Mouse (Mus musculus) liver (tissue): ENCODE measurements at regions not wholly inside any gene's neighbourhood (a gene's known extent, or its start where the extent isn't known, plus 50 kb on each side); places are given as distances from the start of the nearest gene placed in this dataset.

Experiments used
- DNase-seq: peaks from one replicate; pipeline ENCODE4 v3.0.0-alpha.2; 2020; ENCODE audit warnings: mixed read lengths

DNA sequence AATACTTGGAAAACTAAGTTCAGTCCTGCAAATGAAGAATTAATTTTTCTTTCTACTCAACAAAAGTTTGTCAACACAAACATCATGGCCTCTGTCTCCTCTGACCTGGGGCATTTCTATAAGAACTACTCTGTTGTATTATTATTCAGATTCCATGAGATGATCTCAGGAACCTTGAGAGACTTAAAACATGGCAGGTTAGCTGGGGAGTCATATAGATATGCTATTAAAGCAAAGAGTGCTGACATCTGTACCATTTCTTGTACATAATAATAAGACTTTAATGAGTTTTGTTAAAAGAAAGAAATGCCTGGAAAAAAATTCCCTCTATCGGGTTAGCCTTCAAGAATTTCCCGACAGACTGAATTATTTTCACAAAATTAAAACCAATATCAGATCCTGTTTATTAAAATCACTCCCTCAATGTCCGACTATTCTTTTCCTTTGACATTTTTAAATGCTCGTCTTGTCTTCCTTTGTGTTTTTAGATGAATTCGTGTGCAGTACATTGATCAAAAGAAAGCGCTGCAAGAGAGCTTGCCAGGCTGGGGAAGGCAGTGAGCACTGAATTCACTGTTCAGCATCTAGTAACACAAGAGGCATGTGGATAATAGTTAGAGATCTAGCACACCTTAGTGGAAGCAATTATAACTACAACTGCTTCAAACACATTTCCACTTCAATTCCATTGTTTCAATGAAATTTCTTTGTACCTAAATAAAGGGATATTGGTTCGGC, 145.0 kb upstream of the Cxadr start:
- no peak for DNase-seq

DNA sequence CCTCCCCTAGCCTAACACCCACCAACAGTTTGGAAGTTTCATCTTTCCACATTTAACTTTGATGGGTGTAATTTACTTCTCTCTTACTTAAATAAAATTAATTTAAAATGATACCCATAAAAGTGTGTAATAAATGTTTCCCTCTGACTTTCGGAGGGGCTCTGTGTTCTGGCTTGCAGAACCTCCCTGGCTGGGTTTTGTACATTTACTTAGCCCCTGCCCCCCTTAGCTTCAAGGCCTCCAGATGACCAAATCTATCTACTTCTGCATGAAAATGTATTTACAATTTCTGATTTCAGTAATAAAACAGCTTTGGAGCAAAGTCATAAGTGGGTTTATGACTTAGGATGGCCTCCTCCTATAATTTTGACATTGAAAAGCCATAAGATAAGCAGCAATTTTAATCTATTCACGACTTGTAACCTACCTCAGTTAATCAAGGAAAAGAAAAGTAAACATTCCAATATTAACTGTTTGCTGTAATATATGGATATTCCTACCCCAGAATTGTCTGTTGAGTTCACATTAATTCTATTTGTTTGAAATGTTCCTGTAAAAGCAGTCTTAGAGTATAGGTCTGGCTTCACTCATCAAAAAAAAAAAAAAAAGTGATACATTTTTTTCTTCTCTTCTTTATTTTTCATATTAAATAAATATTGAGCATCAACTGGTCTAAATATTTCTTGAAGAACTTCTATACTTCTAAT, 147.2 kb upstream of the Cxadr start:
- DNase-seq: no peak

DNA sequence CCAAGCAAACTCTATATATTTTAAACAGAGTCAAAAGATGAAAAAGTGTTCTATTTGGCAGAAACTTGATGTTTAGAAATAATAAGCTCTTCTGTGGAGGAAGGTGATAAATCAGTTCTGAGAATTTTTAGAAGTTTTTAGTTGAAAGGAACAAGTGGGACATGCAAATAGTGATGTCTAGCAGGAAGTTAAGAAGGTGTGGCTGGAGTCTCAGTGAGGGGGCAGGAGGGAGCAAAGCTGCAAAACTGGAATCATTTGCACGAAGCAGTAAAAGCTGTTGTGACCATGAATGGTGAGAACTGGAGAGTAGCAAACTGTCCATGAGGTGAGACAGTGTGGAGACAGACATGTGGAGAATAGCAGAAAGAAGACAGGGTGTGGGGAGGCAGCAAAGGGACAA, 157.1 kb upstream of the Cxadr start:
- no peak for DNase-seq

DNA sequence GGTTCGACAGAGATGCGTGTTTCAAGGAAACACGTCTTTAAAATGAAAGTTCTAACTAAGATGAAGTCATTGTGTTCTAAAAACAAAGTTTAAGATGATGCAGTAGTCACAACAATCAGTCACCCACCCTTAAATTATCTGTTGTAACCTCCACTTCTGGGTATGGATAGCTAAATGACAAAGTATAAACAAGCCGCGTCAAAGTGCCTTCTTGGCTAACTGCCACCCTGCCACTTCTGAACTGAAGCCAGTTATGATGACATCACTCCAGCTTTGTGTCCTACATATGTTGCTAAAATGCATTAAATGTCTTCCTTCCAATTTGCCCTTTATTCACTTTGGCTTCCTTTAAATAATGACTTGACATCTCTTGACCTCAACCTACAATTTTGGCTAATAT, 165.8 kb upstream of the Cxadr start:
- no peak for DNase-seq

DNA sequence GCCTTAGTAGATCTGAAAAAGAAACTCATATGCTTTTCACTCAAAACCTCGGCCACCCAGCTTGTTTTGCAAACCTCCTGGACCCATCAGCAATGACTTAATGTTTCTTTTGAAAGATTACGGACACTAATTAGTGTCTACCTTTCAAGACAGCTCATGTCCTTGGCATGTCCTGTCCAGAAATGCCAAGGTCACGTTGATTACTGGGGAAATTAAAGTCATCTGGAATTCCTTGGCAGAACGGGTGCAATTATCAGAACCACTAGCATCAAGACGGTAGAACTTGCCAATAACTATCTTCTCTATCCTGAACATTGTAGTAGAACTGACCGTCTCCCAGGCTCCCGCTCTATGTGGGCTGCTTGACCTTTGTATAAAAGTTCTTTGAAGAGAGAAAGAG, 166.8 kb upstream of the Cxadr start:
- DNase-seq: no peak

DNA sequence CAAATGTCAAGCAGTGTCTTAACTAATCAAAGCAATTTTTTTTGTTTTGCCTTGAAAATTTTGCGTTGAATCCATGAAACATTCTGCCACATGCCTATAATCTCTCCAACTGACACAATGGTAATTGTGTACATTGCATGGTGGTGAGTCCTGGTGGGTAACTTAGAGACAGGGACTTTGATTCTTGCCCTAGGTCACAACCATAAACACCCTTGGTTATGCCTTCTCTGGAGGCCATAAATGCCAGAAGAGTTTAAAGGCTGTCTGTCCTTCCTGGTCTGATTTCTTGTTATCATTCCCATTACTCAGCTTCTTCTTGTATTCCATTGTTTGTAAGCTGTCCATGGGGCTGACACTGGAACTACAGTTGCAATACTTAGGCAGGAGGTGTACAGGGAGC, 179.6 kb upstream of the Cxadr start:
- DNase-seq: no peak

DNA sequence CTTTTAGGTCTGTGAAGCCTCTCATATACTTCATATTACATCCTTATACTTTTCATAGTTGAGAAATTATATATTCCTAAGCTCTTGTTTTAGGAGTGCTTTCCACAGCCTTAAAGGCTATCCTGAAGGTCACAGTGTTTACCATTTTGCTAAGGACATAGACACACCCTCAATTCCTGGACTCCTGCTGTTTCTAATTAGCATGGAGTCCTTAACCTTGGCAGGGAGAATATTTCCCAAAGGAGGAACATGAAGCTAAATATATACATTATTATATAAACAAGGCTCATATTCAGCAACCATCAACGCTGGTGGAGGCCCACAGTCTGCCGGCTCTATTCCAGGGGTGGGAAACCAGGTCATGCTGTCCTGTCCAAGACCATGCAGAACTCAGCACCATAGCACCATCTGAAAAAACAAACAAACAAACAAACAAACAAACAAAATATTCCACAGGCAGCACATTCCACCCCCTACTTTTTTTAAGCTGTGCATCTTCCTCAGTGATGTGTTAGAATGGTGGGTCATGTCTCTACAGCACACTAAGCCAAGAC, 180.9 kb upstream of the Cxadr start:
- DNase-seq: no peak

DNA sequence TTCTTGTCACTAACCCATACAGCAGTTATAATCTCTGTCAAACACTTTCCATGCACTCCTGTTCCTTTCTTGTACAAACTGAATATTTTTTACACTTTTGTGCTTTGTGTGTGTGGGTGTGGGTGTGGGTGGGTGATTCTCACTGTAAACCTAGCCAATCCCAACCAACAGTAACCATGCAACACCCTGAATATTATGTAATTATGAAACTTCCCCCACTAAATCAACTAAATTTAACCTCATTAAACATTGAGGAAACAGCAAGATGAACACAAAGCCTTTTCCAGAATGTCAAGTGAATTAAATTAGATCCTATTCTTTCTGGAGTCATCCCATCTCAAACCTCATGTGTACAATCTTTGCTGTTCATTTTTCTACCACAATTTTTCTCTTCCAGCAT, 197.0 kb upstream of the Cxadr start:
- no peak for DNase-seq

DNA sequence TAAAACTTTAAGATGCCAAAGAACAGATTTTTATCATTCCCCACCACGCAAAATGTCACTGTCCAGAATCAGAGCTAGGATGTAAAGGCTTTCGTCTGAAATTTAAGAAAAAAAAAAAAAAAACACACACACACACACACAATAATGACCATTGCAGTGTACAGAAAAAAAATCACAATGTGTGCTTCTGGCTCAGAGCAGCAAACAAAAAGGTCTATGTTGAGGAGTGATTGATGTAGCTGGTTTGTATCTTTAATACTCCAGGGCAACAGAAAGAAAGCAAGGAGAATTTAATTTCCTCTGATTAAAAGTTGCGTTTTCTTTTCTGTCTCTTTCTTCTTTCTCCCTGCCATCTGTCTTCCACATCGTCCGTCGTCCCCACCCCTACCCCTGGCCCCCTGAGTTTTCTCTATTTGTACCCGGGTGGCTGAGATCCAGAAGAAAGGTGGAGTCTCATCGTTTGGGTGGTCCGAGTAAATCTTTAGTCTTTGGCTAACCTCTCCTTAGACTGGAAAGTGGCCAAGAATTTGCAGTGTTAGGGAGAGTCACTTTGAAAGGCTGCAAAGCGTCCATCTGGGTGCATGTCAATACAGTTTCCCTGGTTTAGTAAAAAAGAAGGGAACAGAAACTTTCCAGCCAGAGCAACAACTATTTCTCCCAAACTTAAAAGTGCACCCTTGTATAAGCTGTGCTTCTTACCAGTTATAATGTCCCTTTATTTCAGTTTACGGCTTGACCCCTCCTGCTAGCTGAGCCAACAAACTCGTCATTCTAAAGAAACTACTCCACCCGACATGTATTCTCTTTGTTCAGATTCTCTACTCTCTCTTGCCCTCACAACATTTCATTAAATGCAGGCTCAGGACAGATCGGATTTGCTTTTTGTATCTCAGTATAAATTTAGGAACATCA, 199.6 kb upstream of the Cxadr start:
- peak; percentile 12 for DNase-seq

DNA sequence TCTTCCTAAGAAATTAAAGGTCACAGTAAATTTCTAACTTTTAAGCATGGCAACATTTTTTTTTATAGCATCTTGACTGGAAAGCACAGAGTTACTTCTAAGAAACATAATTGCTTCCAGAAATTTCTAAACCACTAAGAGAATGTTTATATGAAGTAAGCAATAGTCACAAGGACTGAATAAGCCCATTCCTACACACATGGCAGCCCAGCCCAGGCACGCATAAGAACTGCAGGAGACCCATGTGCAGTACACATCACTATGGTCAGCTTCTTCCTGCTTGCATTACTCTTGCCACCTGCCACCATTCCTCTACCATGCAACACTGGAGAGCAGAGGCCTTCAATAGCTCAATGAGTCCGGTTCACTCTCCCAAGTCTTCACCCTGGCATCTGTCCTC, 201.4 kb upstream of the Cxadr start:
- no peak for DNase-seq

DNA sequence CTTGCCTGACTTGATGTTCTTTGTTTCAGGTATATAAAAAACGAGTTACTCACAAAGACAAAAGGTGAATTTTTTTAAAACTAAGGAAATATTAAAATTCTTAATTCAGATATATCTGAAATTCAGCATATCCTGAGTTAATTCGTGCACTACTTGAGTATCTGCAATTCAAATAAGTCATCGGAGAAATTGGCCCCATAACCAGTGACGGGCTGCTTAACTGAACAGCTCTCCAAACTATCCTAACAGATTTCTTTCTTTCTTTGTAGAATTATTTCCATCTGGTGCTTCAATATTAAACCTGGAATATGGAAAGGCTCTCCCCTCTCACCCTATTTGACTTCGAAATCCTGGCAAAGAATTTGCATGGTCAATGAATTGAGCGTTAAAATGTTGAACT, 202.2 kb upstream of the Cxadr start:
- no peak for DNase-seq

DNA sequence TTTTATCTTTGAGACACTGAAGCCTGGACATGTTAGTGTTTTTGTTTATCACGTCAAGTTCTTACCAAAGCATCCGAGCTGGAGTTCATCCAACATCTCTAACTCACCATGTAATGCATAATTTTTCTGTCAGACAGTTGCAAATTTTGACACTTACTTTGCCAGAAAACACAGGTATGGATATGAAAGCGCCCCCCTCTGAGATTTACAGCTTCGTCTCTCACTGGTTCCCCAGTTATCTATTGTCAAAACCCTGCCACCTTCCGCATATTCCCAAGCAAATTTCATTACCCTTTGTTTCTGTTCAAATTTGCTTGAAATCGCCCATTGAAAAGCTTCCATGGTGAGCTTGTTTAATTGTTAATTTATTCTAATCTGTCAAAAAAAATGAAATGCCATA, 202.7 kb upstream of the Cxadr start:
- DNase-seq: no peak

DNA sequence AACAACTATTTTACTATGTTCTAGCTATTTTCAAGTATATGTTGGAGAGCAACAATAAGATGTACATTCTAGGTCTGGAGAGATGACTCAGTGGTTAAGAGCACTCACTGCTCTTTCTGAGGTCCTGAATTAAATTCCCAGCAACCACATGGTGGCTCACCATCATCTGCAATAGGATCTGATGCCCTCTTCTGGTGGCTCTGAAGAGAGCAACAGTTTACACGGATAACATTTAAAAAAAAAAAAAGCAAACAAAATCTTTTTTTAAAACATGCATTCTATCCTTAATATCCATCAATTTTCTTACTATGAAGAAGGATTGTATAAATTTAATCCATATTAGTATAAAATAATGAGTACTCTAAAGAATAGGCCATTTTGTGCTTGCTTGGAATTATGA, 204.7 kb upstream of the Cxadr start:
- no peak for DNase-seq

DNA sequence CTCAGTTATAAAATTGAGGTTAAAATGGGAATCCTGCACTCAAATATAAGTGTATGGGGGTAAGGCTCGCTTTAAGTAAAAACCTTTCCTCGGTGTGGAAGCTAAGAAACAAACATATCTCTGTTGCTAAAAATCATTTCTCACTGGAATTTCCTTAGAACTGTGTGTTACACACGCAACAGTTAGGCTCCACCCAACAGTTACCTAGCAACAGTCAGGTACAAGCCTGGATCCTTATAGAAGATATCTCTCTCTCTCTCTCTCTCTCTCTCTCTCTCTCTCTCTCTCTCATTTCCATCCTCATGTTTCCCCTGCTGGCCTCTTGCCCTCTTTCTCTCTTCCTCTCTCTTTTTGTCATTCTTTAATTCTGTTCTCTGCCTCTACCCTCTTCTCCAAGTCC, 211.1 kb upstream of the Cxadr start:
- DNase-seq: no peak

DNA sequence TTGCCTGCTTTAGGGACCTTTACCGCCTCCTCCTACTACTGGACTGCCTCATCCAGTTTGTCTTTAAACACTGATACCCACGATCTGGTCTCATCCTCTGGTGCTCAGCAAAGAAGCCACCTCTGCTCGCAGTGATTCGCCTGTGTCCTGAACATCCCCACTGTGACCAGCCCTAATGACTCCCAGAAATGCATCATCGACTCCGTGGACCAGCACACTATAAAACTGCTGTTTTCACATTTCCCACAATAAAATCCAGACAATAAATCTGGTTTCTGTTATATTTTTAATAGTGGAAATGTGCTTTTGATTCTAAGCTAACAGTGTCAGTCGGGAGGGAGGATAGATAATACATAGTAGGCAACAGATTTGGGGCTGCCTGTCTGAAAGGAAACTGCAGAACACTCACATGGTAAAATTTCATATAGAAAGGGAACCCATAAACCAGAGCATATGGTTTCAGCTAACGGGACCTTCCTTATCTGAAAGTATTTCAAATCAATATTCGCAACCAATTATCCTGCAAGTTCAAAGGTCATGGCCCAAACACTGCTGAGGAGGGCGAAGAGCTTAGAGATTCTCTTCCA, 233.7 kb upstream of the Cxadr start:
- no peak for DNase-seq

DNA sequence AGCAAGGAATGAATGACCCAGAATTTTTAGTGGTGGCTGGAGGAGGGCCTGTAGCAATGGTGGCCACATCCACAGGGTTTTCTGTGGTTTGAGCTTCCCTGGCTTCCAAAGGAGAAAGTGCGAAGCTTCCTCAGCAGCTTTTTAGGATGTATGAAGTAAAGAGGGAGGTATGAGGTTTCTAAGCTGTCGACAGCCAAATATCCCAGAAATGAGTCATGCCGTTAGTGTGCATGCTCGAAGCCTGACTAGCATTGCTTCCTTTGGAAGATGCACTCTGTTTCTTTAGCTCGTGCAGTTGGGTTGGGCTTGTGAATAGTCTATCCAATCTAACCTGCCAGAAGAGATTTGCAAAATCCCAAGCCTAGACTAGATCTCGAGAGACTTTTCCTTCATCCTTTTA, 240.8 kb upstream of the Cxadr start:
- DNase-seq: no peak

DNA sequence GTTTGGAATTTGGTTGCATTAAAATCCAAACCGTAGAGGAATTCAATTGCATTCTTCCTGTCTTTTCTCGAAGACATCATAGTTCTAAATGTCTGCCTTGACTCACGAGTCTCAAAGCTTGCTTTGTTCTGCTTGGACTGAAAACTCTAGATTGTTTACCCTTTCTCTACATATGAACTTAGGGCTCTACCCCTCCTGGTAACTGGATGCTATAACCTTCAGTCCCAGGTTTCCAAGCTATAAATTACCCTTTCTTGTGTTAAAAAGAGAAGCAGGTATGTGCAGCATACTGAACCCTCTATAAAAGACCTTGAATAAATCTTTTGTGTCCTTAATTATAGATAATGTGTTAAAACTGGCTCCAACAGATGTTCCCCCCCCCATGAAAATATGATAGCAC, 243.7 kb upstream of the Cxadr start:
- DNase-seq: no peak

DNA sequence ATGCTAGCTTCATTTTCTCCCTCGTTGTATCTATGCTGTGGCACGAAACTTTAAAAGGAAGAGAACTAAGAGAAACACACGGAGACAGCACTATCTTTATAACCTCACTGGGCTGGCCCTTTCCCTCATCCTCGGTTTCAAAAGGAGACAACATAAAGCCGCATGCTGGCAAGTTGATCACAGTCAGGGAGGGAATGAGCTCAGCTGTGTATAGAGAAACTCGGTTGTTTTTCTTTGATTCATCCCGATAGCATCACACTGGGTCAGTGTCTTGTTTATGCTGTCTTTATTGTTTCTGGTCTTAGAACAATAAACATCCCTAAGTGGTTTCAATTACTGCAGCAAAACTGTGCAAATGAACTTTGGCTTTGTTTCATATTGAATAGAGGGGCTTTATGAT, 249.2 kb upstream of the Cxadr start:
- no peak for DNase-seq

DNA sequence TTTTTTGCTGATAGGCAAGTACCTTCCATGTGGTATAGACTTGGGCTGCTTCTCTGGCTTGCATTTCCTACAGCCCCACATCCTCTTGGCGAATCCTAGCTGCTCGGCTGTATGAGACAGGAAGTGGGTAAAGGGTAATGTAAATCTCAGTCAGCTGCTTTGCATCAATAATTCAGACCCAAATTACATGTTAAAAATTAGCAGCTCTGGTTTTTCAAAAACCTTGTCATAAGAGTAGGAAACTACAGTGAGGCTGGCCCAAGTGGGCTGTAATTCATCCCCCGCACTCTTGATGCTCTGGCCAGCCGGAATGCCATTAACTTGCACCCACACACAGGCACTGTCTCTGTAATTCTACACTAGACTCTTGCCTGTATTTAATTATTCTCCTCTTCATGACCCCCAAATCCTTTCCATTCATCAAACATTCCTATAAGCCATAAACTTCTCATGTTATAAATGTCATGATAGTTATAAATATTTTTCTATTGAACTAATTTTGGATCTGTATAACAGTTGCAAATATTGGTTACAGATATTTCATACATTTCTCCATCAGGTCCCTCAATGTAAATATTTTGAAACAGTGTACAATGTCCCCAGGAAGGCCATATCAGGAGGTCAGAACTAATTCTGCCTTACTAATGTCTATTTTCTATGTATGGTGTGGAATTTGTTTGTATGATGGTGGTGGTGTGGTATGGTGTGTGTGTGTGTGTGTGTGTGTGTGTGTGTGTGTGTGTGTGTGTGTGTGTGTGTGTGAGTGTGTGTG, 261.0 kb upstream of the Cxadr start:
- no peak for DNase-seq

DNA sequence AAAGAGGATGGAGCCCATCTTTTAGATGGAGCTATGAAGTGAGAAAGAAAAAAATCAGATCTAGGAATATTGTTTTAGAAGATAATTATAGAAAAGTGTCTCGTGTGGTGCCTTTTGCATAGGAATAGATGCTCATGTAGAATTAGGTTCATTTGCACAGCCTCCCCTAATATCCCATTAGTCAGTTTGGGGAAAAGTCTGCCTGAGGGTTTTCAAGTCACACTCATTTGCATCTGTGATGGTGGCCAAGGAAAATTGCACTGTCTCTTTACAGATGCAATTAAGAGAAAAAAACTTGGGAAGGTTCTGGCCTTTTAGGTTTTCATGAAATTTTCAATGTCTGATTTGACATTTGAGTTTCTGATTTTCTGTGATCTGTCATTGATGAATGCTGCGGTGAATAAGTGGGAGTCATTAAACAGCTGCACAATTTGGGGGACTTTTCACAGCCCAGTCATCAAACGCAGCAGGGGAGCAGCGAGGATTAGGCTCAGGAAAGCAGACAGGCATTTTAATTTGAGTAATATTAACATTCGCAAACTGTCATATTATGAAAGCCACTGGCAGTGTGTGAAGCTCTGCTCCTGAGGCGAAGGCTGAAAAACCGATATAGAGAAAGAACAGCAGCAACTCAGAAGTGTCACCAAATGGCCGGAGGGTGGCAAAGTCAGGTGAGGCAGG, 281.5 kb upstream of the Cxadr start:
- no peak for DNase-seq

DNA sequence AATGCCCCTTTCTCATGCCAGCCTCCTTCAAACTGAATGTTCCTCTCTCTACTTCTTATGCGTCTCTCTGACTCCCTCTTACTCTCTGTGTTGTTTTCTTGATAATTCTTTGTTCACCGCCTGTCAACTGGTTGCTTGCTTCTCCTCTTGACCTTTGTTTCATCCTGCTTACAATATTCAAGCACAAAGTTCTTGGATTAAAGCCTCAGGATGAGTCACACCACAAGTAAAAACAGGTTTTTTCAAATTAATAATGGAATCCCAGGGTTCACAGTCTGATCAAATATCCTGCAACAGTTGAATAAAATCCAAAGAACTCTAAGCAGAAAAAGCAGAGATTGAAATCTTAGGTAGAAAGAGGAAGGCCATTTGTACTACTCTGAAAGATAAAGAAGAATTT, 285.9 kb upstream of the Cxadr start:
- no peak for DNase-seq
